Mouse (Mus musculus) CH12.LX (cell line): Measurements from ENCODE around the gene Ankrd11.

Source experiments
- CTCF ChIP-seq, 2 experiments: IDR thresholded peaks in 1 of 2; conservative IDR thresholded peaks in 1 of 2; 2 replicates each; pipeline ENCODE4 v1.5.1; 2011 to 2012; ENCODE audit warnings: low read depth in 2 of 2, low read length in 2 of 2, improper control_type of control experiment in 1 of 2, inconsistent platforms in 1 of 2, mild to moderate bottlenecking in 1 of 2, moderate library complexity in 1 of 2
- PAX5 ChIP-seq: IDR thresholded peaks from 2 replicates; pipeline ENCODE4 v1.6.1; 2012; ENCODE audit warnings: low read length, inconsistent platforms, mixed read lengths
- ZKSCAN1 ChIP-seq: IDR thresholded peaks from 2 replicates; pipeline ENCODE4 v1.6.1; 2012; ENCODE audit warnings: low read depth, inconsistent platforms, low read length, improper control_type of control experiment, borderline replicate concordance

- TF ChIP-seq ZKSCAN1, result no peak
- no peak for TF ChIP-seq PAX5
- no peak for TF ChIP-seq CTCF (conservative IDR thresholded peaks at IDR 0.05 in 1 of 2, IDR thresholded peaks at IDR 0.05 in 1 of 2; ENCODE audit: low read depth in 2 of 2, low read length in 2 of 2)
Observed at GRCm38 (mm10) chr8:123042974-123043625, 1.0 kb upstream of the Ankrd11 start.
